Mouse (Mus musculus) cortical plate, adult 2 months (tissue): Measurements from ENCODE around the gene Ippk. TPM values are rescaled to one million over a fixed set of nuclear protein-coding genes. Genes with fewer than 3 reads are reported as not detected.

Experiments used
- H3K27ac ChIP-seq: fragments of 200-500 bp; 2 replicates; pipeline ENCODE4 v1.5.1; 2012; ENCODE audit warnings: low read length, control low read depth, inconsistent platforms; ENCODE audit not compliant: insufficient read depth
- H3K4me1 ChIP-seq: fragments of 200-500 bp; 2 replicates; pipeline ENCODE4 v1.6.1; 2011; ENCODE audit warnings: low read length; ENCODE audit not compliant: control insufficient read depth, insufficient read depth
- H3K4me3 ChIP-seq: fragments of 200-500 bp; 2 replicates; pipeline ENCODE4 v1.5.1; 2011; ENCODE audit warnings: mild to moderate bottlenecking, low read length, control low read depth; ENCODE audit not compliant: insufficient read depth
- CTCF ChIP-seq: fragments of 200-500 bp; IDR thresholded peaks from 2 replicates; pipeline ENCODE4 v1.5.1; 2011; ENCODE audit warnings: mild to moderate bottlenecking, control low read depth, low read length; ENCODE audit not compliant: insufficient read depth; ENCODE audit errors: extremely low read depth
- POLR2A ChIP-seq: fragments of 200-500 bp; IDR thresholded peaks from 2 replicates; pipeline ENCODE4 v1.6.1; 2011; ENCODE audit warnings: mild to moderate bottlenecking, low read length, control low read depth; ENCODE audit not compliant: insufficient read depth; ENCODE audit errors: extremely low read depth
- polyA plus RNA-seq: library from polyadenylated mRNA; depleted of rRNA; stranded (reverse); fragments of >200 nt; gene quantifications from 2 replicates; pipeline ENCODE4 v1.2.3, GENCODE M21; 2012

Ippk gene
- polyA plus RNA-seq, 1 experiment: 11.2 TPM

DNA sequence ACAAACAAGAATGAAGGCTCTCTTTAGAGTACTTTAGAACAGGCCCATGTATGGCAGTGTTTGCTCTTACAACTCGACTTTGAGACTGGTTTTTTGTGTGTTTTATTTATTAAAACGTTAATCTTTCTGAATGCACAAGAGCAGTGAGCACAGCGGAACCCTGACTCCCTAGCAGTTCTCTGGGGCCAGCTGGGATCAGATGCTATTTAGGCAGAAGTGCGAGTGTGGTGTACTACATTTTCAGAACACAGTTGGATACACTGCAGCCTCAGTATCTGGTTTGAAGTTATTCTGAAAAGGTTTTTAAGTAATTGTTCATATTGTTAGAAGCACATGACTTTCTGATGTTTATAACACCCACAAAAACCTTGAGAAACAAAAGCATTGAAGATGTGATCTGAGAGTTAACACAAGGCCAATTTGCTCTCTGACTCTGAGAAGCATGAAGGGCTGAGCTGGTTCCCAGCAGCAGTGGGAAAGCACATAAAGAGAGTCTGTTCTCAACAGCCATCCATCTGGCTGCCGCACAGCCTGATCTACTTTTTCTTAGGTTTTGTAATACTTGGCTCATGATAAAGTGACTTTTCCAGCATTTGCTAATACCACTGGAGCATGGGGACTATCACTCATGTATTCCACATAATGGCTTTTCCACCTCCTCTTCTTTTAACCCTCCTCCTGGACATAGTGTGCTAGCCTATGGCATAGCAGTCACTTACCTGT, 39.8 kb downstream of the Ippk start:
- TF ChIP-seq POLR2A: no peak
- TF ChIP-seq CTCF: no peak
- no peak overlapping the region for H3K4me3 ChIP-seq
- H3K4me1 ChIP-seq: peaks cover 7% of the 10 kb centered on the region; the same call in 1 of the 2 replicates
- H3K27ac ChIP-seq: peak overlapping the region; percentile 71; the same call in 1 of the 2 replicates

- Histone ChIP-seq H3K4me3 (no peak overlapping the region), H3K4me1 (peaks cover 7% of the 10 kb centered on the region; the same call in 1 of the 2 replicates), H3K27ac (peak overlapping the region; percentile 71; the same call in 1 of the 2 replicates)
- TF ChIP-seq POLR2A (no peak), CTCF (no peak)
These were observed 40.5 kb downstream of the Ippk start for GRCm38 (mm10) chr13:49461458-49462132.

DNA sequence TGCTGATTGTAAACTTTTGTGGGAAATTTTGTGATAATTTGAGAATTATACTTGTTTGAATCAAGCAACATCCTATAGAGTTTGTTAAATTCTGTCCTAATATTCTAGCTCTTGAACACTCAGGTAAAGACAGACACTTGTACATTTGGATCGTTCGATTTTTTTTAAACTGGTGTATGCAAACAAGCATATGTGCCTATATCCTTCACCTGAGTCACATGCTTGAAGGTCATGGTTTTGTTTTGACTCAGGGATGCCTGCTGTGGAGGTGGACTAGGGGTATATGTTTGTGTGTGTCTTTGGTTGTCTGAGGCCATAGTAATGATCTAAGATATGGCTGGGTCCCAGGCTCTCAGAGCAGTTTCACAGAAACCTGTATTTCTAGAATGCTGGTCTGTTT, 41.9 kb downstream of the Ippk start:
- Histone ChIP-seq H3K4me1 (peaks cover 7% of the 10 kb centered on the region; the same call in 1 of the 2 replicates), H3K27ac (no peak overlapping the region), H3K4me3 (no peak overlapping the region)
- TF ChIP-seq CTCF: no peak
- TF ChIP-seq POLR2A: no peak

GRCm38 (mm10) chr13:49465875-49466274, 44.8 kb downstream of the Ippk start:
- Histone ChIP-seq H3K4me3 (no peak overlapping the region), H3K27ac (no peak overlapping the region), H3K4me1 (peaks cover 5% of the 10 kb centered on the region; the same call in 1 of the 2 replicates)
- TF ChIP-seq POLR2A: no peak
- no peak for TF ChIP-seq CTCF

DNA sequence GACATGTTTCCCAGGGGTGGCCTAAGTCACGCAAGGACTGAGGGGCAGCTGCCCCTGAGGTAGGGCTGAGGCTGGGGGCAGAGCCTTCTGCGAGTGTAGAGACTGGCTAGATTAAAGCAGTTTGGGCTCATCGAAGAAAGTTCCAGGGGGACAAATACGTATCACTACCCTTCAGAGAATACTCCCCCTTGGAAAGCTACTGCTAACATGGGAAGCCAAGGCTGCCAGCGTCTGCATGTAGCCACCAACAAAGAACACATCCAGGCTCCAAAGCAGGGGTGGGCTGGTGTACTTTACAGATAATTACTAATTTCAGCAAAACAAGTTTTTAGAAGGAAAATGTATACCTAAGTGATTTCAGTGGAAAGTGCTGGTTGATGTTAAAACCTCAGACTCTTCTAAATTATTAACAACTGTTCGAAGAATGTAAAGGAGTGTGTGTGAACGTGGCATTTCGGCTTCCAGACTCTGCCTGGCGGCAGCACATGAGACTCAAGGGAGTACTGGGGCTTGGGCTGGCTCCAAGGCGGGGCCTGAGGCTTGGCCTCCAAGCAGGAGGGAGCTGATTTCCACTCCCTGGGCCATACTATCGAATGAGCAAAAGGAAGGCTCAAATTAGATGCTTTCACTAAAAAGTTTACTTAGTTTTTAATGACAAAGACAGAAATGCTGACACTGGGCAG, 45.5 kb downstream of the Ippk start:
- Histone ChIP-seq H3K4me3 (no peak overlapping the region), H3K27ac (no peak overlapping the region), H3K4me1 (peaks cover under 1% of the 10 kb centered on the region; the same call in 1 of the 2 replicates)
- TF ChIP-seq POLR2A (no peak), CTCF (no peak)

DNA sequence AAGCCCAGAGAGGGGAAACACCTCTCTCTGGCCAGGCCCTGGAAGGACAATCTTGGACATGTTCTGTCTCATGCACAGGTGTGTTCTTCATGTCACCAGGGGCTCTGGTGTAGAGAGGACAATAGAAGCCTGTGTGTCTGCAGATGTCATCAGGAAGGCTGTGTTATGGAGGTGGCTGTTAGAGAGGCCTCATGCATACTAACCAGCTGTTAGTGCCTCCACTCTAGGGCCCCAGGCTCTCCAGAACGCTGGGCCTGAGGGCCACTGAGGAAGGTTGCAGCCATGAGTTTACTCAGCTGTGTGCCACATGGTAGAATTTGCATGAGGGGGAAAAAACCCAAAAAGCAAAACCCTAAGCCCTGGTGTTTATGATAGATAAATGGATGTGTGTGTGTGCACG, 46.5 kb downstream of the Ippk start:
- Histone ChIP-seq H3K4me3 (no peak overlapping the region), H3K27ac (no peak overlapping the region), H3K4me1 (no peaks in the 10 kb centered on the region)
- TF ChIP-seq CTCF: no peak
- TF ChIP-seq POLR2A: no peak

DNA sequence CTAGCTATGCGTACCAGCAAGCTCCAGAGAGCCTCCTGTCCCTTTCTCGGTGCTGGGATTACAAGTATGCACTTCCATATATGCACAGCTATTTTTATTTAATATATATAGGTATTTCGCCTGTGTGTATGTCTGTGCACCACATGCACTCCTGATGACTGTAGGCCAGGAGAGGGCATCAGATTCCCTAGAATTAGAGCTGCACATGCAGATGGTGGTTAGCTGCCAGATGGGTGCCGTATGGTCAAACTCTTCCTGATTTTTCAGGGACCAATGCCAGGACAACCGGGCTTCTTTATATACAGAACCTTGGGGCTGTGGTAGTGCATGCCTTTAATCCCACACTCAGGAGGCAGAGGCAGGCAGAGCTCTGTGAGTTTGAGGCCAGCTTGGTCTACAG, 48.0 kb downstream of the Ippk start:
- no peak for TF ChIP-seq POLR2A
- TF ChIP-seq CTCF: no peak

GRCm38 (mm10) chr13:49470319-49470718, 49.3 kb downstream of the Ippk start:
- TF ChIP-seq CTCF: no peak
- TF ChIP-seq POLR2A: no peak
- H3K4me3 ChIP-seq: no peak overlapping the region
- no peaks in the 10 kb centered on the region for H3K4me1 ChIP-seq
- H3K27ac ChIP-seq: no peak overlapping the region

More for the DNA sequence above, 48.0 kb downstream of the Ippk start:
- Histone ChIP-seq H3K4me1 (no peaks in the 10 kb centered on the region), H3K27ac (no peak overlapping the region), H3K4me3 (no peak overlapping the region)

GRCm38 (mm10) chr13:49470806-49471205, 49.8 kb downstream of the Ippk start:
- no peak for TF ChIP-seq CTCF
- TF ChIP-seq POLR2A: no peak
- Histone ChIP-seq H3K4me1 (no peaks in the 10 kb centered on the region), H3K4me3 (no peak overlapping the region), H3K27ac (no peak overlapping the region)
